Mouse (Mus musculus) embryonic facial prominence, embryonic 12.5 days (tissue): ENCODE measurements around the gene Adcy3. TPM values are rescaled to one million over a fixed set of nuclear protein-coding genes. Genes with fewer than 3 reads are reported as not detected.

Experiments used
- ATAC-seq: fragments of 200-750 bp; cut with Nextera tagmentation; 2 replicates; pipeline ENCODE4 v1.8.0; 2017; ENCODE audit not compliant: insufficient number of reproducible peaks, insufficient read depth, low FRiP score, low TSS enrichment
- H3K27ac ChIP-seq: fragments of 300-500 bp; sonication (generic); 2 replicates; pipeline ENCODE4 v1.5.1; 2016; ENCODE audit warnings: mild to moderate bottlenecking
- H3K27me3 ChIP-seq: fragments of 300-500 bp; sonication (generic); 2 replicates; pipeline ENCODE4 v1.6.1; 2016; ENCODE audit warnings: mild to moderate bottlenecking, moderate library complexity
- H3K36me3 ChIP-seq: fragments of 300-500 bp; sonication (generic); 2 replicates; pipeline ENCODE4 v1.6.1; 2016; ENCODE audit warnings: mild to moderate bottlenecking
- H3K4me1 ChIP-seq: fragments of 300-500 bp; sonication (generic); 2 replicates; pipeline ENCODE4 v1.6.1; 2016
- H3K4me2 ChIP-seq: fragments of 300-500 bp; sonication (generic); replicated peaks from 2 replicates; pipeline ENCODE4 v1.6.1; 2016; ENCODE audit warnings: mild to moderate bottlenecking, moderate library complexity
- H3K4me3 ChIP-seq: fragments of 300-500 bp; sonication (generic); 2 replicates; pipeline ENCODE4 v1.5.1; 2016; ENCODE audit warnings: mild to moderate bottlenecking
- H3K9ac ChIP-seq: fragments of 300-500 bp; sonication (generic); 2 replicates; pipeline ENCODE4 v1.6.1; 2016; ENCODE audit warnings: mild to moderate bottlenecking, moderate library complexity
- H3K9me3 ChIP-seq: fragments of 300-500 bp; sonication (generic); 2 replicates; pipeline ENCODE4 v1.6.1; 2016; ENCODE audit warnings: mild to moderate bottlenecking, moderate library complexity
- WGBS: fragments of 180-500 bp; shearing (Covaris S2); methylation state at CpG from one replicate; pipeline ENCODE4 v1.1.7; 2016; 5-methylcytosine and 5-hydroxymethylcytosine counted together
- polyA plus RNA-seq: library from polyadenylated mRNA; unstranded; fragments of >200 nt; fragmentation: Nextera tagmentation; extraction: Ambion mirVana; gene quantifications from 2 replicates; pipeline ENCODE4 v1.2.1, GENCODE M21; 2016

Gene Adcy3
- polyA plus RNA-seq, 1 experiment from 2014 or later: 16.2 TPM

DNA sequence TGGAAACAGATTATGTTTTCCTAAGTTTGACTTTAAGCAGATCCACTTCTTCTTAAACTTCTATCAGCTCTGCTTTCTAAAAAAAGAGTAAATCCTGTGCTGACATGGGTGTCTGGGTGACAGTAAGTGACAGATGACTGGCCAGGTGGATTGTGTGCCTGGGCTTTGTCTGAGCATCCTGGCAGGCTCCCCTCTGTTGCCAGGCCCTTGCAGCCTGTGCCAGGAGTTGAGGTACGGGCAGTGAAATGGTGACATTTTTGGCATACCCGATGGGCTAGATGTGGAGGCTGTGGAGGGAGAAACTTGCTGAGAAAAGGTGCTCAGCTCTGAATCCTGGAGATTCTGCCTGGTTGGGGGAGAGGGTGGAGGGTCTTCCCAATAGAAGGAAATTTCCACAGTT lies 24.6 kb downstream of the Adcy3 start:
- 0 out of 2 replicates have a peak, but pooled peaks cover 3% of the 10 kb centered on the region for H3K36me3 ChIP-seq
- H3K4me2 ChIP-seq: no peak overlapping the region
- H3K9me3 ChIP-seq: no peaks in the 10 kb centered on the region
- H3K4me1 ChIP-seq: 0 out of 2 replicates have a peak, but pooled peaks cover 4% of the 10 kb centered on the region
- no peak overlapping the region for H3K4me3 ChIP-seq
- H3K27ac ChIP-seq: 0 out of 2 replicates have a peak overlapping the region, but pooled peaks have one; percentile 36
- no peak for ATAC-seq
- 89% methylated on average over 2 of the region's 2 CpGs for WGBS
- H3K27me3 ChIP-seq: no peaks in the 10 kb centered on the region
- no peak overlapping the region for H3K9ac ChIP-seq

DNA sequence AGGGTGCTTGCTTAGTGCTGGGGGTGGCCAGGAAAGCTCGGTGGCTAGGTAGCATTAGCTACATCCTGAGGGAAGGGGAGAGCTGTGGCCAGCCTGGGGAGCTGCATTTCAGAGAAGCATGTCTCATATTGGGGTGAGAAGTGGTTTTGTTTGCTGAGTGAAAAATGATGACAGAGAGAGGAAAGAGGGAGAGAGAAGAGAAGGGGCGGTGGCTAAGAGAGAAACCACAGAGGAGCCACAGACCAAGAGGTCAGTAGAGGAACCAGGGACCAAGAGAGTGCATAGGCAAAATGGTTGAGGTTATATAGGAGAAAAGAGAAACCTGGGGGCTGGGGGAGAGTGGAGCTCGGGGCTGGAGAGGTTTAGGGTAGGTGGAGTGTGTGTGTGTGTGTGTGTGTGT lies 25.3 kb downstream of the Adcy3 start:
- Histone ChIP-seq H3K4me1 (0 out of 2 replicates have a peak, but pooled peaks cover 4% of the 10 kb centered on the region), H3K4me2 (no peak overlapping the region), H3K27me3 (no peaks in the 10 kb centered on the region), H3K9ac (no peak overlapping the region), H3K27ac (no peak overlapping the region), H3K4me3 (no peak overlapping the region), H3K9me3 (no peaks in the 10 kb centered on the region), H3K36me3 (0 out of 2 replicates have a peak, but pooled peaks cover 3% of the 10 kb centered on the region)
- WGBS: 88% methylated on average over 3 of the region's 3 CpGs
- no peak for ATAC-seq

DNA sequence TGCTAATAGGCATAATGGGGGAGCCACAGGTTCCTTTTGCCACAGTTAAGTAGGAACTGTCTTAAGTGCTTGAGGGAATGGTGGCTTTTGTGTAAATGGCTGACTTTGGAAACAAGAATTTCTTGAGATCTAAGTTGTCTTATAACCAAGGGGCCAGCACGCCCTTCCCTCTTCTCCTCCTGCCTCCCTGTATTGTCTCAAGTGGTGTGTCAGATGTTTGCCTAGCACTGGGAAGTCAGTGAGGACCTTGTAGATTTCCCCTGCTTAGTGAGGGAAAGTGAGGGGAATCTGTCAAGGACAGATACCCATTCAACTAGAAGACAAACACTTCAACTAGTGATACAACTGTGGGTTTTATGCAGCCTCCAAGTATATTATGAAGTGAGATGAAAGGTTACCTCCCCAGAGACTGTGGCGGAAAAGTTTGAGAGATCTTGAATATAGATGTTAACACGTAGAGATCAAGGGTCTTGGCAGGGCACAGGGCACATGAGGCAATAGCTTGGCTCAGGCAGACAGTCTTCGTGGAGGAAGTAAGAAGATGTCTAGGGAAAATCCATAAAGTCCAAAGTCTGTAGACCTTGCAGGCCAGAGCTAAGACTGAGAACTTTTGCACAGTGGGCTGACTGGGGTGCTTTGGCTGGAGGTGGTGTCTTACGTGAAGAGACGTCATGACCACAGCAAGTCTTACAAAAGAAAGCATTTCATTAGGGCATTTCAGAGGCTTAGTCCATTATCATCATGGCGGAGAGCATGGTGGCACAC lies 26.1 kb downstream of the Adcy3 start:
- Histone ChIP-seq H3K4me3 (no peak overlapping the region), H3K9ac (no peak overlapping the region), H3K27me3 (no peaks in the 10 kb centered on the region), H3K27ac (no peak overlapping the region), H3K4me2 (no peak overlapping the region), H3K4me1 (0 out of 2 replicates have a peak, but pooled peaks cover 4% of the 10 kb centered on the region), H3K9me3 (no peaks in the 10 kb centered on the region), H3K36me3 (no peaks in the 10 kb centered on the region)
- no peak for ATAC-seq
- 89% methylated on average over 7 of the region's 7 CpGs for WGBS

DNA sequence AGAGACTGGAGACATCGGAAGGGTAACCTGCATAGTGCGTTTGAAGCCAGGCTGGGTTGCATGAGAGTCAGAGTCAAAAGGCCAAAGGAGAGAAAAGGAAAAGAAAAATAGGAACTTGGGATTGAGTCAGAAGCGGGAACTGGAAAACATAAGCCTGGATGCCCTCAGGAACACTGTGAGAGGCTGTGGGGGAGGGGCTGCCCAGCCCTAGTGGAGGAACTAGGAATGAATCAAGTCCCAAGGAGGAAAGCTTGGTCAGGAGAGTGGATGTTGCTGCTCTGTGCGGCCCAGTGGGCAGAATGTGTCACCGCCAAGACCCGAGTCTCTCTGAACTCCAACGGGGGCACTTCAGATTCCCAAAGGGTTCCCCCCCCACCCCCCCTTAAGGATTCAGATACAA lies 27.4 kb downstream of the Adcy3 start:
- H3K9ac ChIP-seq: no peak overlapping the region
- ATAC-seq: no peak
- 0 out of 2 replicates have a peak, but pooled peaks cover 4% of the 10 kb centered on the region for H3K4me1 ChIP-seq
- H3K9me3 ChIP-seq: no peaks in the 10 kb centered on the region
- H3K27ac ChIP-seq: no peak overlapping the region
- no peaks in the 10 kb centered on the region for H3K27me3 ChIP-seq
- no peak overlapping the region for H3K4me3 ChIP-seq
- H3K36me3 ChIP-seq: no peaks in the 10 kb centered on the region
- no peak overlapping the region for H3K4me2 ChIP-seq
- whole genome bisulfite sequencing: 62% methylated on average over 7 of the region's 7 CpGs

DNA sequence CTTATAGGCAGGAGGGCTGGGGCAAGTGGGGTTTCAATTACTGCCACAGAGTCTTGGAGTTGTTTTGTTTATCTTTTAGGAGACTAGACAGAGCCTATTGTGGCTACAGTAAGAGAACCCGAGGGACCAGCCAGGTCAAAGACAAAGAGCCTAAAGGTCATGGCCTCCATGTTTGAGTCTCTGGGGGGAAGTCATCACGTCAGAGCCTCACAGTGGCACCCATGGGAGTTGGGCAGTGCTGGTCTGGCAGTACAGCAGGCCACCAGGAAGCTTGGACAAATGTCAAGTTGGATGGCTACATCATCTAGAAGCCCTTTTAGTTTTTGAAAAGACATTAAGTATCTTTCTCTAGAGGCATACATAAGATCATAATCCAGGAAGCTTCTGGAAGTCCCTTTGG lies 30.0 kb downstream of the Adcy3 start:
- Histone ChIP-seq H3K9me3 (no peaks in the 10 kb centered on the region), H3K4me3 (no peak overlapping the region), H3K4me1 (0 out of 2 replicates have a peak, but pooled peaks cover 1% of the 10 kb centered on the region), H3K4me2 (no peak overlapping the region), H3K27ac (no peak overlapping the region), H3K27me3 (no peaks in the 10 kb centered on the region), H3K9ac (no peak overlapping the region), H3K36me3 (no peaks in the 10 kb centered on the region)
- 24% methylated on average over 2 of the region's 2 CpGs for WGBS
- no peak for ATAC-seq

DNA sequence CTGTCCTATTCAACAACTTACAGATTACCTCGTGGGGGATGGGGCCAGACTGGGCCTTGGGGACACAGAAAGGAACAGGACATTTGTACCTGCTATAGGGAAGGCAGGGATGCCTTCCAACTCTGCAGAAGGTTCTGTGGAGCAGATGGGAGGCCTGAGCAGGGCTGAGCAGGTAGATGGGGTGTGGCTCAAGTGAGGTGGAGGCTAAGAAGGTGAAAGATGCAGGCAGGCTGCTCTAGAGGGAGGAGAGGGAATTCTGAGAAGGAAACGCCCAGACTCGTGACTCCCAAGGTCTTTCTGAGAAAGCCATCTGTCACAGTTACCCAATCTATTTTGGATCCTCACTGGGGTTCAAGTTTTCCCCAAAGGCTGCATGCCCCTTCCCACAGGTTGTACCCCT lies 34.1 kb downstream of the Adcy3 start:
- ATAC-seq: no peak
- WGBS: 58% methylated on average over 3 of the region's 3 CpGs
- no peak overlapping the region for H3K4me2 ChIP-seq
- no peaks in the 10 kb centered on the region for H3K9me3 ChIP-seq
- no peak overlapping the region for H3K4me3 ChIP-seq
- no peaks in the 10 kb centered on the region for H3K27me3 ChIP-seq
- no peaks in the 10 kb centered on the region for H3K36me3 ChIP-seq
- H3K9ac ChIP-seq: no peak overlapping the region
- H3K4me1 ChIP-seq: no peaks in the 10 kb centered on the region
- H3K27ac ChIP-seq: no peak overlapping the region

DNA sequence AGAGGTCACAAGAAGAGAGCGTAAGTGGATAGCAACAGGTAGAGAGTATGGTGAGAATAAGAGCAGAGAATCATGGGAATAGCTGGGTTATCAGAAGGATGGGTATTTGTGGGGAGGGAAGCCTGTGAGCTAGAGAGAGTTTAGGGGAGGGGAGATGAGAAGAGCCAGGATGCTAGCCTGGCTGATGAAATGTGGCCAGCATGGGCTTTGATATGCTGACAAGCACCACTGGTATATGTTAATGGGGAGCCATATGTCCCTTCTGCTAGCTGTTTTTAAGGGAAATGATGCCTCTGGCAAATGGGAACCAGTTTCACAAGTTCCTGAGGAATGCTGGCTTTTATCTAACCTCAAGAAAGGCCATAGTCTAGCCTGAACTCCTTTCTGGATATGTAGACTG lies 36.2 kb downstream of the Adcy3 start:
- H3K36me3 ChIP-seq: no peaks in the 10 kb centered on the region
- H3K4me1 ChIP-seq: no peaks in the 10 kb centered on the region
- H3K4me3 ChIP-seq: no peak overlapping the region
- H3K27me3 ChIP-seq: no peaks in the 10 kb centered on the region
- 100% methylated on average over 1 of the region's 1 CpGs for WGBS
- no peak overlapping the region for H3K4me2 ChIP-seq
- H3K9ac ChIP-seq: no peak overlapping the region
- H3K9me3 ChIP-seq: no peaks in the 10 kb centered on the region
- H3K27ac ChIP-seq: no peak overlapping the region
- ATAC-seq: no peak

DNA sequence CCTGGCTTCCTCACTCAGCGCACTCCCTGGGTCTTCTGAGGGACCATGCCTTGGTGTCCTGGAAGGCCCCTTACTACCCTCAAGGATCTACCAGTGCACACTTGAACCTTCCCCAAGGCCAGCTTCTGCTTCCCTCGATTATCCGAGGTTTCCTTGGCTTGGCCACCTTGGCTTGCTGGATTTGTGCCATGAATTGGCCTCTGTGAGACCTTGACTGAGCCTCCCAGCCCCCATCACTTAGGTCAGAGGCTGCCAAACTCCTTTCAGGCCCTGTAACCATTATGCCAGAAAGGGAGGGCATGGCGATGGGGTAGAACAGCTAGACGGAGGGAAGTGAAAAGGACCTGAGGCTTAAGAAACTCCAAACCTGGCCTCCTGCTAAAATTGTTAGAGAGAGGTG lies 36.7 kb downstream of the Adcy3 start:
- Histone ChIP-seq H3K4me3 (no peak overlapping the region), H3K36me3 (no peaks in the 10 kb centered on the region), H3K4me2 (no peak overlapping the region), H3K9me3 (no peaks in the 10 kb centered on the region), H3K27me3 (no peaks in the 10 kb centered on the region), H3K27ac (no peak overlapping the region), H3K9ac (no peak overlapping the region), H3K4me1 (no peaks in the 10 kb centered on the region)
- WGBS: 88% methylated on average over 5 of the region's 5 CpGs
- ATAC-seq: no peak

DNA sequence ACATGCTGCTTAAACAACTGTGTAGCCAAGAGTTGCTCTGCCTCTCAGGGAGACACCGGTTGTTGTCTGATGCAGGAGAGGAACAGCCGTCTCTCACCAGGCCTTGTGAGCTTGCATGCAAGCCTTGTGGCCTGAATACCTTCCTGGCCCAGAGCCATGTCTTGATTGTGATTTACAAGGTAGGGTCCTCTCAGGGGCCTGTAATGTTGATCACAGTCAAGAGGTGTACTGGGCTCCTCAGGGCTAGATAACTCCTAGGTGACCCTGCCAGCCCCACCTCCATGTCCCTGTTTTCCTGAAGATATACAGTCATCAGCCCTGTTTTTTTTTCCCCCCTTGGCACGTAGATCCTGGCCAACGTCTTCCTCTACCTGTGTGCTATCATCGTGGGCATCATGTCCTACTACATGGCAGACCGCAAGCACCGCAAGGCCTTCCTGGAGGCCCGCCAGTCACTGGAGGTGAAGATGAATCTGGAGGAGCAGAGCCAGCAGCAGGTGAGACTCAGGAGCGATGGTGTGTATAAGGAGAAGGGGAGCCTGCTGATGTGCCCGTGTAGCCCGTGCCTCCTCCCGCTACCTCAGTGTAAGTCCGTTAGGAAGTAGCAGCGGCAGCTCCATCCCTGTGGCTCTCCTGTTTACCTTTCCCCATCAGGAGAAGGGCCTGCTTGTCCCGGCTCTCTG lies 40.3 kb downstream of the Adcy3 start:
- WGBS: 88% methylated on average over 15 of the region's 15 CpGs

DNA sequence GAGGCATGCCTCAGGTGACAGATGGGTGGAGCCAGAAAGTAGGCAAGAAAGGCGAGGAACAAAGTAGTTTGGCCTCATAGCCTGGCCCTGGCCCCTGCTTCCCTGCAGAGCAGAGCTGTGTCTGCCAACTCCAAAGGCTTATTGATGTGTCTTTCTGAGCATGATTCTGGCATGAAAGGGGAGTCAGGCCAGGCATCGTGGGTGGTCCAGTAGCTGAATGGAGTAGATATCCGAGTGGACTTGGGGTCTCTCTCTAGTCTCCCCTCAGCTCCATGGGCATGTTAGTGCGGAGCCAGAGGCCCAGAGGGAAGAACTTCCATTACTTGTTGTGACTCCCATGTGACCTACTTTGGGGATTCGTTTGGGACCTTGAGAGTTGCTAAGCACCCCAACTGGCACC lies 45.9 kb downstream of the Adcy3 start:
- Histone ChIP-seq H3K4me3 (no peak overlapping the region), H3K4me1 (peaks cover 10% of the 10 kb centered on the region), H3K27me3 (no peaks in the 10 kb centered on the region), H3K36me3 (no peaks in the 10 kb centered on the region), H3K9ac (no peak overlapping the region), H3K9me3 (no peaks in the 10 kb centered on the region), H3K4me2 (no peak overlapping the region), H3K27ac (no peak overlapping the region)
- no peak for ATAC-seq
- WGBS: 54% methylated on average over 5 of the region's 5 CpGs

More for the DNA sequence above, 40.3 kb downstream of the Adcy3 start:
- Histone ChIP-seq H3K4me1 (no peaks in the 10 kb centered on the region), H3K9me3 (no peaks in the 10 kb centered on the region), H3K4me3 (no peak overlapping the region), H3K27ac (no peak overlapping the region), H3K4me2 (no peak overlapping the region), H3K9ac (no peak overlapping the region), H3K27me3 (no peaks in the 10 kb centered on the region), H3K36me3 (no peaks in the 10 kb centered on the region)
- no peak for ATAC-seq

DNA sequence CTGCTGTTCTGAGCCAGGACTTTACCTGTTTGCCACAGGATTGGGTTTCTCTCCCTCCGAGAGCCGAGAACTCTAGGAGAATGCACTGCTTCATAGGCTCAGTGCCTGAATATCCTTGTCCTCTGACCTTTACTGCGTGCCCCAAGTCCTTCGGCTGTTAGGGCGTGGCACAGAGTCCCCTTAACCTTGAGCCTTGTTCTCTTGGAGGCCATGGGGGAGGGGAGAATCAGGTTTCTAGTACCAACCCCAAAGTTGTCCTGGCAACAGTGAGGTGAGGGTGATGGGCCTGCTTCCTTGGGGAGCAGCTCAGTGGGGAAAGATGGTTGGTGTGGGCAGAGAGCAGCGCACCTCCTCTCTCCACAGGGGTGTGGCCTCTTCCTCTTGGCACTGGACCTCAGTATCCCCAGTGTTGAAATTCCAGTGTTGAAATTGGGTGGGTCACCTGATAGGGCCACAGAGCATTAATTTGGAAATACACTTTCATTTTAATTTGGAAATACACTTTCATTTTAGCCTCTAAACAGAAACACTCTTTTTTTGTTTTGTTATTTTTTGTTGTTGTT lies 46.8 kb downstream of the Adcy3 start:
- ATAC-seq: no peak
- no peak overlapping the region for H3K9ac ChIP-seq
- no peak overlapping the region for H3K4me2 ChIP-seq
- peaks cover 10% of the 10 kb centered on the region for H3K4me1 ChIP-seq
- no peaks in the 10 kb centered on the region for H3K9me3 ChIP-seq
- no peaks in the 10 kb centered on the region for H3K36me3 ChIP-seq
- H3K4me3 ChIP-seq: no peak overlapping the region
- H3K27ac ChIP-seq: no peak overlapping the region
- WGBS: 79% methylated on average over 6 of the region's 6 CpGs
- H3K27me3 ChIP-seq: no peaks in the 10 kb centered on the region

DNA sequence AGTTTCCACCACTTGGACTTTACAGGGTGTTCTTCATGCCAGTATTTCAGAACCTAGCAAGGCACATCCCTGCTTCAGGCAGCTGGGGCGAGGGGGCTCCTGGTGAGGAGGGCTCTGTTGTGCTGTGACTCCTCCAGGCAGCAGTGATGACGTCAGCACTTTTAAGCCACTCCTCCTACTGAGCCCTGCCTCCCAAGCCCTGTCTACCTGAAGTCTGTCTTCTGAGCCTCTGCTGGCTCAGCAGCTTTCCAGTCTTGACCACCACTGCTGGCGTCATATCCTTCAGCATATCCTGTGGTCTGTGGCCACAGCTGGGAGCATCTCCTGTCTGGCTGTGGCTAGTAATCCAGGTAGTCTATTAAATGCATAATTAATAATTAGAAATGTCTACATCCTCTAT lies 47.6 kb downstream of the Adcy3 start:
- no peaks in the 10 kb centered on the region for H3K27me3 ChIP-seq
- 51% methylated on average over 3 of the region's 3 CpGs for WGBS
- no peak overlapping the region for H3K4me3 ChIP-seq
- H3K4me1 ChIP-seq: peaks cover 10% of the 10 kb centered on the region
- H3K36me3 ChIP-seq: no peaks in the 10 kb centered on the region
- ATAC-seq: no peak
- no peak overlapping the region for H3K4me2 ChIP-seq
- H3K9me3 ChIP-seq: no peaks in the 10 kb centered on the region
- no peak overlapping the region for H3K9ac ChIP-seq
- H3K27ac ChIP-seq: no peak overlapping the region
